Mouse (Mus musculus): ENCODE data around the gene Ten1.

GRCm38 (mm10) chr11:116203150-116203549 is 4.5 kb downstream of the Ten1 start:
- TF ChIP-seq GATA1 (IDR thresholded peaks at IDR 0.05; ENCODE audit: borderline replicate concordance, low read length): no peak
- TF ChIP-seq FLI1 (IDR thresholded peaks at IDR 0.05; ENCODE audit: low read length): no peak
